Mouse (Mus musculus) CH12.LX (cell line): Measurements from ENCODE around the gene BC004004.

ENCODE experiments used
- CHD1 ChIP-seq: IDR thresholded peaks from 2 replicates; pipeline ENCODE4 v1.6.1; 2012; ENCODE audit warnings: low read depth, low read length, improper control_type of control experiment, inconsistent platforms
- CTCF ChIP-seq, 2 experiments: IDR thresholded peaks in 1 of 2; conservative IDR thresholded peaks in 1 of 2; 2 replicates each; pipeline ENCODE4 v1.5.1; 2011 to 2012; ENCODE audit warnings: low read depth in 2 of 2, low read length in 2 of 2, improper control_type of control experiment in 1 of 2, inconsistent platforms in 1 of 2, mild to moderate bottlenecking in 1 of 2, moderate library complexity in 1 of 2
- E2F4 ChIP-seq: IDR thresholded peaks from 2 replicates; pipeline ENCODE4 v1.6.1; 2011; ENCODE audit warnings: low read depth, low read length, improper control_type of control experiment; ENCODE audit not compliant: insufficient replicate concordance
- EP300 ChIP-seq: IDR thresholded peaks from 2 replicates; pipeline ENCODE4 v1.6.1; 2011; ENCODE audit warnings: low read length, improper control_type of control experiment
- GABPA ChIP-seq: IDR thresholded peaks from 2 replicates; pipeline ENCODE4 v1.6.1; 2012; ENCODE audit warnings: low read depth, low read length, improper control_type of control experiment, inconsistent platforms; ENCODE audit not compliant: insufficient replicate concordance
- HCFC1 ChIP-seq: IDR thresholded peaks from 2 replicates; pipeline ENCODE4 v1.6.1; 2012; ENCODE audit warnings: low read depth, mild to moderate bottlenecking, inconsistent platforms, low read length, improper control_type of control experiment
- MAX ChIP-seq: IDR thresholded peaks from 2 replicates; pipeline ENCODE4 v1.6.1; 2011; ENCODE audit warnings: low read length, improper control_type of control experiment
- MYC ChIP-seq: IDR thresholded peaks from 2 replicates; pipeline ENCODE4 v1.6.1; 2011; ENCODE audit warnings: low read depth, mild to moderate bottlenecking, improper control_type of control experiment, low read length
- POLR2A ChIP-seq: IDR thresholded peaks from 2 replicates; pipeline ENCODE4 v1.6.1; 2011; ENCODE audit warnings: low read depth, mild to moderate bottlenecking, improper control_type of control experiment, low read length
- TCF12 ChIP-seq: IDR thresholded peaks from 2 replicates; pipeline ENCODE4 v1.6.1; 2014; ENCODE audit warnings: low read depth, mild to moderate bottlenecking, inconsistent platforms, low read length, improper control_type of control experiment

DNA sequence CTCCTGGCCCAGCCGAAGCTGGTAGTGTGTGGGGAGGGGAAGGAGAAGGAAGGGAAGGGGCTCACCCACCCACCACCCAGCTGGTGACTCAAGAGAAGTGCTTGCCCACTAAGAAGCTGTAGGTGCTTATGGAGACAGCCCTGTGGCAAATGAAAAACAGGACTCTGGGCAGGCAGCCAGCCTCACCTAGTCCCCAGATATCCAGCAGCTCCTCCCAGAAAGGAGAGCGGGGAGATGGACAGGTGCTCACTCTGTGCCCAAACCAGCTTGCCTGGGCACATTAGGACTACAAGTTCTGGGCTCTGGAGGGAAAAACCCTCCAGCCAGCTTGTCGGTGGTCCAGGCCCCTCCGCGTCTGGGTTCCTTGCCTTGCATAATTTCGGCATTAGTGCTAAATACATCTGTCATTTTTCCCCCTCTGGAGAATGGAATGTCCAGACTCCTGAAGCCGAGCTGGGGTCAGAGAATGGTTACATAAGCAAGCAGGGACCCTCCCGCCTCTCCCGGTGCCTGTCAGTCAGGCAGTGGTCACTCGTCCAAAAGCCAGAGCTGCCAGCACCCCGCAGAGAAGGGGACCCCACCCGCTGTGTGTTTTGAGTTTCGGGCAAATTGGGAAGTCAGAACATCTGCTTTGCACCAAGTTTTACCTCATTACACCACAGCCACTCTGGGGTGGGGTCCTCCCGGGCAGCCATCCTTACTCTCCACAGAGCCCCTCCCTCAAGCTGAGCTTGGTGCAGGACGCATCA lies 36.6 kb downstream of the BC004004 start:
- TF ChIP-seq EP300: no peak
- no peak for TF ChIP-seq POLR2A
- TF ChIP-seq CTCF (conservative IDR thresholded peaks at IDR 0.05 in 1 of 2, IDR thresholded peaks at IDR 0.05 in 1 of 2; ENCODE audit: low read depth in 2 of 2, low read length in 2 of 2): no peak
- no peak for TF ChIP-seq MAX
- TF ChIP-seq TCF12: no peak
- no peak for TF ChIP-seq GABPA
- no peak for TF ChIP-seq CHD1
- no peak for TF ChIP-seq E2F4
- TF ChIP-seq MYC: no peak
- no peak for TF ChIP-seq HCFC1
